Mouse (Mus musculus) telencephalon, adult 2 months (tissue): ENCODE measurements around the gene Uchl3.

Source experiments
- DNase-seq: peaks from one replicate; pipeline ENCODE4 v3.0.0-alpha.2; 2011; ENCODE audit warnings: low read depth, low spot score

Uchl3 gene

DNA sequence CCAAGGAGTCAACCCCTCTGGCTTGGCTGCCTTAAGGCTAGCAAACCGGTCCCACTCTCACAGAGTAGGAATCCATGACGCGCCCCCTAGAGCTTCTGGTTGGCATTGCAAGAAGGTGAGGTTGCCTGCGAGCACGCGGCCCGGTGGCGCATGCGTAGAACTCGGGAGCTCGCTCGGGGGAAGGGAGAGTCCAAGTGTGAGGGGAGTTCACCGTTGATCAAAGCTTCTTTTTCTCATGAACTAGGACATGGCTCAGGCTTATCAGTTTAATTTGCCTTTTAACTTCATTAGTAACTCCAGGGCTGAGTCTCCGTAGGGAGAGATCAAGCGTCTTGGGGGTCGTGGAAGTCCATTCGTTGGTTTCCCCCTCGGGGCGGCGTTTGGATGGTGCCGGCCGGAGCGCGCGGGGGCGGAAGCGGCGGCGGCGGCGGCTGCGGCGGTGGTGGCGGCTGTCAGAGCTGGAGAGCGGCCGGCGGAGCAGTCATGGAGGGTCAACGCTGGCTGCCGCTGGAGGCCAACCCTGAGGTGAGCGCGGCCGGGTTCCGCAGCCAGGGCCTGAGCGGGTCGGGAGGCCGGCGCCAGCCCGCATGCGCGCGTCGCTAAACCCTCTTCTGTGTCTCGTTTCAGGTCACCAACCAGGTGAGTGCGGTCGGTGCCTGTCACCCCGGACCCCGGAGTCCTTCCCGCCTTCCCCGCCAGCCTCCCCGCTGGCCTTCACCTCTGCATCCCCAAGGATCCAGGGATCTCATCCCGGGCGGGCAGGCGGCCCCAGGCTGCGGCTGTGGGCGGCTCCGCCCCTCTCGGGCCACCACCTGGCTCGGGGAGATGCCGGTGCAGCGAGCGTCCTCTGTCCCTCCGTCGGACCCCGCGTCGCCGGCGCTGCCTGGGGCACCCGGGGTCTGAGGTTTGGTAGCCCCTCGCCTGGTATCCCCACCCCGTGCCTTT is at the start of gene Uchl3:
Gene Uchl3 (plus strand): TSS at position 387 of the 945 bp plus-strand sequence.
- peak; percentile 82 for DNase-seq

DNA sequence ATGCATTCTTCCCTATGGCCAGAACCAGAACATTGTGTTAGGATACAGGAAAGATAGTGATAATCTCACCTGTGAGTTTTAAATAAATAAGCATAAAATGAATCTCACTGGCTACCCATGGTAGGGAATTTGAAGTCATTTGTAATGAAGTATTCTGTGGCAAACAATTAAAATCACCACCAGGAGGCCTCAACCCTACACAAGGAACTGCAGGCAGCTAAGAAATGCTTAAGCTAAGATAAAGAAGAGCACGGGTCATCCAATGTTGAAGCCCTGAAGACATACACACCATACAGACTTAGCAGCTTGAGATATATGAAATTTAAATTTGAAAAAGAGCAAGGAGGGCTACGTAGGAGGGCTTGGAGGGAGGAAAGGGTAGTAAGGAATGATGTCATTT is 47.9 kb upstream of the Uchl3 start:
- DNase-seq, result no peak

DNA sequence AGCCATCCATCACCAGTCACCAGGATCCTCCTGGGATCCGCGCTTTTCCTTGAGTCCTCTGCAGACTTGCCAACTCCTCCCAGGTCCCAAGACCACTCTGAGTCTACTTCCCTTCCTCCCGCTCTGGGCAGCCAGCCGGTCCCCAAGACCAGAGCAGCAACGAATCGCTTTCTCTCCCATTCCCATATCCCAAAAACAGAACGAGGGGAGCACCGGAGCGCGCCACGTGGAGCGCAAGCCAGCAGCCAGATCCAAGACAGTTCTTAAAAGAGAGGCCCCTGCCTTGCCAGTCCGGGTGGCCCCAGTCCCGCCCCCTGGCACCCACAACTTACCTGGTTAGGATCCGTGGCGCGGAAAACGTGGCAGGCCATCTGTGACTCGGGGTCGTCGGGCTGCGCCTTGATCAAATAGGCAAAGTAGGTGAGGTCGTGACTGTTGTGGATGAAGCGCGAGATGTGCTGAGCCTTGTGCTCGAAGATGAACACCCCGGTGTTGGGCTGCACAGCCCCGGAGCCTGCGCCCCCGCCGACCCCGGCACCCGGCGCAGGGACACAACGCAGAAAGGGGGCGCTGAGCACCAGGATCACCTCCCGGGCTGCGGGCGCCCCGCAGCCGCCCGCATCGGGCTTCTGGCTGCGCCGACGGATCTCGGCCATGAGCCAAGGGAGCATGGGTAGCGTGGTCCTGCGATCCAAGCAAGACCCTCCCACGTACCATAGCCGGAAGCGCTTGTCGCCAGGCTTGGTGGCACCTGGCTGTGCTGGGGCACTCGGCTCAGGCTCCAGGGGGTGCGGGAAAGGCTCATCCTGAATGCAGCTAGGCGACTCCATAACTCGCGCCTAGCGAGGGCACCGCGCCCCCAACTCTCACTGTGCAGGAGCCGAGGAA is 45.9 kb upstream of the Uchl3 start:
- DNase-seq, result no peak

DNA sequence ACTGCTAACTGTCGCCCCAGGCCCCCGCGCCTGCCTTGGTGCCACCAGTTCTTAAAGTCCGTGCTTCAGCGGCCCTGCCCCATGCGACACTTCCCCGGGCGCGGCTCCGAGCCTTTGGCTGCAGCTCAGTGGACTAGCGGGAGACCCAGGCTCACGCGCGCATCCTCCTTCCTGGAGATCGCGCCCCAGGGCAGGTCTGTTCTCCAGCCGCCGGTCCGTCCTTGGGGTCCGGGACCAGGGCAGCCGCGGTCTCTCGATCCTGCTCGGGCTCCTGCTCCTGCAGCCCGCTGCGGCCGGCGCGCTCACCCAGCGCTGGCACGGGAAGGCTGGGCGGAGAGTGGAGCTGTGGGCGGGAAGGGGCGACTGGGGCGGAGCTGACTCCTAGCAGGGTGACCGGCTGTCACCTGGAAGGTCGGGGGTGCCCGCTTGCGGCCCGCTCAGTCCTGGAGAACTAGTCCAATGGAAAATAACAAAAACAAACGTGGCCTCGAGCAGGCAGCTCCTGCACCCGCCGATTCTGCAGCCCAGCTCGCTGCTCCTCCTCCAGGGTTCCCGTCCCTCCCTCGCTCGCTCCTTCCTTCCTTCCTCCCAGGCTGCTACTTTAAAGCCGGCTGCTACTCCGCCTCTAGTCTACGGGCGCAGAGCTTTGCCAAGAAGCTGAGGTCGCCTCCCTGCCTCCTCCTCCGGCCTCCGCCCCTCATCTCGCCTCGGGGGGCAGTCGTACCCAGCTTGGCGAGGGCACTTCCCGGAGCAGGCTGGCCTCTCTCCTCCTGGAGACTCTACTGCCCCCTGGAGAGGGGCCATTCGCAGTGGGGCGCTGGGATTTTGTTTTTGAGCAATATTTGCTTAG is 45.0 kb upstream of the Uchl3 start, which contains the start of gene Tbc1d4:
Gene Tbc1d4 (minus strand): TSS at position 673 of the 850 bp plus-strand sequence.
- DNase-seq, result peak; percentile 40

DNA sequence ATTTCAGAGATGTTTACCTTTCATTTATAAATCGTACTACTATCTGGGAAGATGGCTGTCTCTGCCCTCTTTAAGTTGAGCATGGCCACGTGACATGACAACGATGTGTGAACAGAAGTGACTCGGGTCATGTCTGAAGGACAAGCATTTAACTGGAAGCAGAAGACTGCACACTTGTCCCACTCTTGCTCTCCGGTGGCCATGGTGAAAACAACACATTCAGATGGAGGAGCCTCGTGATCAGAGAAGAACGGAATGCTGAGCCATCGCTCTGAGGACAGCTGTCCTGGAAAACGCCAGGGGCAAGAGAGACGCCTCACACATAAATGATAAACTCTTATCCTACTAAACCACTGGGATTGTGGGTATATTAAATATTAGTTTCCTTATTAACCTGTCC is 43.1 kb upstream of the Uchl3 start:
- no peak for DNase-seq

DNA sequence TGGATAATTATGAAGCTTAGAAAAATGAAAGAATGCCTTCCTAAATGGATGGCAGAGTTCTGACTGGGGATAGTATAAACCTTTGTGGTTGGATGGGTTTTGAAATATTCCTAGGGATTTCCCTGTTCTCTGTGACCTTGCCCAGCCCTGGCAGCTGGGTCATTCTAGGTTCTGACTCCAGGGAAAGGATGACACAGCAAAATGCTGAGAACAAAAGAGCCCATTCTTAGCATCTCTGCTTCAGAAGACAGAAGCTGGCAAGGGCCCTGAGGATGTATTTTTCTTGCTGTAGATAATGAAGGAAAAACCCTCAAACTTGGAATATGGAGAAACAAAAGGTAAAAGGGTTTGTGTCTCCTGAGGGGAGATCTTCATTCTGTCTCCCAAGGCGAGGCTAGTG is 40.6 kb upstream of the Uchl3 start:
- no peak for DNase-seq

DNA sequence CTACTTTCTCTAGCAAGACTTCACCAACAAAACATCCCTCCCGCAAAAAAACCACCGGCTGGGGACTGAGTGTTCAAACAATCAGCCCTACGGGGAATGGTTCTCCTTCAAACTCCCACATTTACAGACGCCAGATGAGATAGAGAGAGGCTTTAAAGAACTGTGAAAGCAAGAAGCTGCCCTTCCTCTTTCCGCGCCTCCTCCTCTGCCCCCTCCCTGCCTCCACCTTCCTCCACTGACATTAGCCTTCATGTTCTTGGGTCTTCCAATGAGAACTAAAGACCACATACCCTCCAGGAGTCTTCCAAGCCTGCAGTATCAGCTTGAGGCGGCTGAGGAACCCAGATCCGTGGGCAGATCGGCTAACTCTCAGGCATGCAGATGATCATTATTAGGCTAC is 37.6 kb upstream of the Uchl3 start:
- DNase-seq, result no peak

DNA sequence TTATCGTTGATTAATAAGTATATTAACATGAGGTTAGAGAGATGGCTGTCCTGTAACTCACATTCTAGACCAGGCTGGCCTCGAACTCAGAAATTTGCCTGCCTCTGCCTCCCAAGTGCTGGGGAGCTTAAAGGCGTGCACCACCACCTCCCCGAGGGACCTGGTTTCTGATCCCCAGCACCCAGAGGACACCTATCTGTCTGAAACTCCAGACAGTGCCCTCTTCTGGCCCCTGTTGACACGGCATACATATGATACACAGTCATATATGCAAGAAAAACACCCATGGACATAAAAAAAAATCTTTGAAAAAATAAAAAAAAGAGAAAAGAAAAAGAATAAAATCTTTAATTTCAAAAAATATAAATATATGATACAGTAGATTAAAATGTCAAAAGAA is 36.1 kb upstream of the Uchl3 start:
- DNase-seq, result no peak

DNA sequence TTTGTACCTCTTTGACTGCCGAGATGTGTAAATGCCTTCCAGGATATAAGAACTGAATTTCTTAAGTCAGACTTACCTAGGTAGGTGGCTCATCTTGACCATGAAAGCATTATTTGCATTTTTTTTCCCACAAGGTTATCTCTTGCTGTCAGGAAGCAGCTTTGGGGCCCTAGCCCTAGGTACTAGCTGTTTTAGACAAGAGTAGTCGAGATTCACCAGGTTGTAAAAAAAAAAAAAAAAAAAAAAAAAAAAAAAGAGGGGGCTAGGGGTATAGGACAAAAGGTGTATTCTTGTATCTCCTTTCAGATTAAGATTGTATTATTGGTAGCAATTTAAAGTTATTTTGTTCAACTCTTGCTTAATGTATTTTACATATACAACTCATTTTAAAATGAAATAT is 23.2 kb upstream of the Uchl3 start:
- DNase-seq, result no peak

DNA sequence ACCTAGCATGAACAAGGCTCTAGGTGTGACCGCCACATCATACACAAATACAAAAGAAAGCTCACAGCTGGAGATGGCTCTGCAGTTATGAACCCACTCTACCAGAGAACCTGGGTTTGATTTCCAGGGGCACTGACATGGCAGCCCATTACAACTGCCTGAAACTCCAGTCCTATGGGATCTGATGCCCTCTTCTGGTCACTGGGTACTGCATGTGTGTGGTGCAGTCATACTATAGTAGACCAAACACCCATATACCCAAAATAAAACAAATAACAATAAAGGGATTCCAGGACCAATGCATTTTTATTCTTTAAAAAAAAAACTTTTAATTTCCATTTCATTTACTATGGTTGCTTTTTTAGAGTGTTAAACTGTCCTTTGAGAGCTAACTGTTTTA is 18.0 kb upstream of the Uchl3 start:
- no peak for DNase-seq

DNA sequence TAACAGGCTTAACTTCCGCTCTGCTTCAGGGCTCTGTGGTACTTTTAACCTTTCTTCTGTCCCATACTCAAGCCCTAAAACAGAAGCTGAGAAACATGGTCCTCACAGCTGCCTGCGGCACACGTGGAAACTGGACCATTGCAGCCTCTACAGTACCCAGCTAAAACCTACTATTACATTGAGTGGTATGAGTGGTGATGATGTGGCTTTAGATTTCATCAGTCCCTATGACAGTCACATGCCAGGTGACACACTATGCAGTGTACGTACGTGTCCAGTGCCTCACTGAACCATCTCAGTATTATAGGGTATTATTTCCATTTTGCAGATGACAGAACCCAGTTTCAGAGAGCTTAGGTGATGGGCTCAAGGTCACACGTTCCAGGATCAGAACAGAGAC is 16.4 kb upstream of the Uchl3 start:
- DNase-seq, result no peak

DNA sequence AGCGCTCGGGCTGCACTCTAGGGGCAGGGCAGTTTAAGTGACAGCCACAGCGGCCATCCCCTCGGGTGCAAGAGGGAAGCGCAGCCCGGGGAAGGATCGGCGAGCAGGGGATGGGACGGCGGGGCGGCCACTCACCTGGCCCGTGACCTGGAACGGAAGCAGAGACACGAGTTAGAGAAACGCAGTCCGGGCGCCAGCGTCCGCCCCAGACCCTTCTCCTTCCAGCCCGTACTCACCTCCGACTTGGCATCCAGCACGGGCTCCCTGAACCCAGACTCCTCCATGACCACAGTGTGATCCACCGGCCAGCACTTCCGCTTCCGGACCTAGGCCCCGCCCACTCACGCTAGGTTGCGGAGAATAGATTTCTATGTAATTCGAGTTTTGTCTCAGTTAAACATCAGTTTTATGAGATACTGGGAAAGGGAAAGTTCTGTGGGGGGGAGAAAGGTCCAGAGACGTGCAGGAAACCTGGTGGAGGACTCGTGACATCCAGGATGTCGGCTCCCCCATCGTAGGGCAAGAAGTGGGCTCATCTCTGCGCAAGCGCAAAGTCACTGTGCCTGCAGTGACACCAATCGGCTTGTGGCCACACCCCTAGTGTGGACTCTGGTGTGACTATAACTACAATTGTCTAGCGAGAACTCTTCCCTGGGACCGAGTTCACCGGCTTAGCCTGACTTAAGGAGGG is 13.5 kb upstream of the Uchl3 start, which contains the start of gene Commd6:
Gene Commd6 (minus strand): TSS at position 534 of the 691 bp plus-strand sequence.
- peak; percentile 95 for DNase-seq

DNA sequence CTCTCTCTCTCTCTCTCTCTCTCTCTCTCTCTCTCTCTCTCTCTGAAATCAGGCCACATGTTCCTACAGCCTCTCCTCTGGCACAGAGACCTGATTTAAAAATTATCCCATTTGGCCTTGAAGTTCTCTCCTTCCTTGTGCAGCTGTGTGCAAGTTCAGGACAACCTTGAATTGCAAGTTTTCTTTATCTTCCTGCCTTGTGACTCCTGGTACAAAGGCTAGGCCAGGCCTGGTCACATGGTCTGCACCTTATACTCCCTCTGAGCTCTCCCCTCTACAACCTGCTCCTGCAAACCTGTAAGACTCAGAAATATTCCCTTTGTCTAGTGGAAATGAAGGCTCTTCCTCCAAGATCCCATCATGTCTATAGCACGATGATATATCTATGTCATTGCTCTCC is 8.8 kb upstream of the Uchl3 start:
- DNase-seq, result no peak

DNA sequence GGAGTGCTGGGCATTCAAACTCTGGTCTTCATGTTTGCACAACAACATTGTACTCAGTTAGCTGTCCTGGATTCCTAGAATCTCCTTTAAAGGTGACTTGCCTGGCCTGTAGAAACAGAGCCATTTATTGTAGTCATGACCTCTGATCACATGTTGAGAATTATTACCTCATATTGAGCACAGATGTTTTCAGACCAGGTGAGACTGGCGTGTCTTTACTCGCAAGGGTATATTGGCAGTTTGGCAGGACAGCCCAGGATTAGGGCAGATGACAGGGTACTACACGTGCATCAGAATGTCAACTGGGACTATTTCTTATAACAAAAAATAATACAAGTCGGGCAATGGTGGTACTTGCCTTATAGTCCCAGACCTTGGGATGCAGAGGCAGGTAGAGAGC is 3.2 kb upstream of the Uchl3 start:
- no peak for DNase-seq

DNA sequence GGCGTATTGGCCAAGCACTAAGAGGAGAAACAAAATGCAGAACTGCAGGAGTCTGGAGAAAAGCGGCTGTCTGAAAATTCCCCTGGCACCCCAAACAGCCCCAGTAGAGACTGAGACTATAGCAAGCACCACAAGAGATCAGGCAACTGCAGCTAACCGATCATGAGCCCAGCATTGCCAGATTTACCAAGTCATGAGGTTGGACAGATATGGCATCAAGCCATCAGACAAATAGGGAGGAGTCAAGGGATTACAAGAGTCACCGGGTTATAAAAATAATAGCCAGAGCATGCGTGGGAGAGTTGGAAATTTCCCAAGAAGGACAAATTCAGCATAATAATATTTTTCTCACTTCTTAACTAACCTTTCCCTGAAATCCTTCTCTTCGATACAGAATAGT is 1.2 kb upstream of the Uchl3 start:
- DNase-seq, result no peak

DNA sequence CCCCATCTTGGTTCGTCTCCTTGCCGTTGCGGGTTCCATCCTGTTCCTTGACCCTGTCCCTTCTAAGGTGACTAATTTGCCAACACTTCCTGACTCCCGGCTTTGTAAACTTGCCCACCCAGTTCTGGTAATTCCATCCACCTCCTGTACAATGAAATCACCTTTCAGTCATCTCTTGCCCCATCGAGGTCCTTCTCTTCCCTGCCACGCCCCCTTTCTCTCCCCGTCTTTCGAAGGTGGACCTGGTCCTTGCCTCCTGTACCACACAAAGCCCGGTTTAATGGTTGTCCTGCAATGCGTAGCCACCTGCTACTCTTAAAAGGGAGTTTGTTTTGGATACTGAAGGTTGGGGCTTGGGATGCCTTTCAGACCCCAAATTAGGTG is 751 bp downstream of the Uchl3 start:
- DNase-seq, result no peak

DNA sequence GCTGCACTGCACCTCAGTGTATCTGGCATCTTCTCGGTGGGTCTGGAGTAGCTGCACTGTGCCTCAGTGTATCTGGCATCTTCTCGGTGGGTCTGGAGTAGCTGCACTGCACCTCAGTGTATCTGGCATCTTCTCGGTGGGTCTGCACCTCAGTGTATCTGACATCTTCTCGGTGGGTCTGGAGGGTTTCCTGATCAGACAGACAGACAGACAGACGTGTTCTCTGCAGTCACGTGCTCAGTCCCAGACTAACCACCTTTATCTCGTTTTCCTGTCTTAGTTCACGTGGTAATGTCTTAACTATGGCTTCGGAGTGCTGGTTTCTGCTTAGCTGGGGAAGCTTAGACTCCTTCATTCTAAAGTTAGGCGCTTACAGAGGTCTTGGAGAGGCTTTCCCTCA is 2.5 kb downstream of the Uchl3 start:
- DNase-seq, result no peak

DNA sequence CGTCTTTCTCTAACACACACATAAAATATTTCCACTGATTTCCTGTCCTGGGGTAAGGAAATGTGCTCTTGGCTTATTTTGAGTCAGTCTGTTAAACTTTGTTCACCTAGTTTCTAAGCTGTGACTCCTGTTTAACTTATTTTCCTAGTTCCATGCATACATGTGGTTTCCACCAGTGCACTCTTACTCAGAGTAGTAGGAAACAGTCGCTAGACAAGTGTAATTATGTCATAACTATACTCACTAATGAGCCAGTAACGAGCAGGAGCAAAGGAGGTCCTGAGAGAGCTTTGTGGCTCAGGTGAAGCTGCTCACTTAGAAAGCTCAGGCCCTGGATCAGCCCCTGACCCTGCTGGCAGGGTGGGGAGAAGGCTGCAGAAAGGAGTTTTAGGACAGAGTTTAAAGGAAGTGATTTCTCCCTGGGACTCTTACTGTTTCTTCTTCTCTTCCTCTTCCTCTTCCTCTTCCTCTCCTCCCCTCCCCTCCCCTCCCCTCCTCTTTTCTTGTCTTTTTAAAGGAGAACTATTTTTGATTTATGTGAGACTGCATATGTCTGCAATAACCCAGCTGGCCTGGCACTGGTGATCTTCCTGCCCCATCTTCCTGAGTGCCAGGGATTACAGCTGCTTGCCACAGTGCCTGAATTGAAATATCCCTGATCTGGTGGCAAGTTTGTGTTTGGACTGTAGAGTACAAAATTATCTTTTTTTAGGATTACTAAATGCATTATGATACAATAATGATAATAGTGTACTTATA is 8.1 kb downstream of the Uchl3 start:
- DNase-seq, result no peak

DNA sequence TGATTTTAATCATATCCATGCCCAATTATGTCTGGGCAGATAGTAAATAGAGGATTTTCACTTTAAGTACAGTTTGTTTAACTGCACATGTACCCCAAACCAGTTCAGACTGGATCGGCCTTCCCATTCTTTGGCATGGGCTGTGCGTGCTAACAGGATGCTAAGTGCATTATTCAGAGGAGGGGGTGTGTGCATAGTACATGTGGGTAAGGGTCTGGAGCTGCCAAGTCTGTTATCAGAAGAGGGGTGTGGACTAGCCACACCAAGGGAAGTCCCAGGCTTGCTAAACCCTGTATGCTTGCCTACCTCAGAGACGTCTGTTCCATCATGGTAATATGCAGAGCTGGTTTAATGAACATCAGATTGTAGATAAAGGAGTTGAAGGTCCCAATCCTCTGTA is 10.5 kb downstream of the Uchl3 start:
- no peak for DNase-seq

DNA sequence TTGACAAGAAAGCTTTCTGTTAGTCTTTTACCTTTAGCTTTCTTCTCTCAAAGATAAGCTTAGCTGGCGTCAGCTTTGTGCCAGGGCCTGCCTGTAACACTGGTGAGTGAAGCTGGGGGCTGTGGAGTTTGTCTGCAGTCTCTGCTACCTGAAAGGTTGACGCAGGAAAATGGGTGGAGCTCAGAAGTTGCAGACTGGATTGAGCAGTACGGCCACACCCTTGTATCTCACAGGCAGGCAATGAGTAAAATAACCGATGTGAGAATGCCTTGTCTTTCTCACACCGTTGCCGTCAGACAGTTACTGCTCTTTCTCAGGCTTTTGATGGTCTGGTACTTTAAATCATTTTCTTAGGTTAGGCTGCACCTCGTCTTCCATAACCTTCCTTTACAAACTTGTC is 12.3 kb downstream of the Uchl3 start:
- DNase-seq, result no peak
